Mouse (Mus musculus): ENCODE data around the gene Hao2. TPM values are rescaled to one million over a fixed set of nuclear protein-coding genes. Genes with fewer than 3 reads are reported as not detected.

The Hao2 gene
- polyA plus RNA-seq, 1 experiment, result not detected

DNA sequence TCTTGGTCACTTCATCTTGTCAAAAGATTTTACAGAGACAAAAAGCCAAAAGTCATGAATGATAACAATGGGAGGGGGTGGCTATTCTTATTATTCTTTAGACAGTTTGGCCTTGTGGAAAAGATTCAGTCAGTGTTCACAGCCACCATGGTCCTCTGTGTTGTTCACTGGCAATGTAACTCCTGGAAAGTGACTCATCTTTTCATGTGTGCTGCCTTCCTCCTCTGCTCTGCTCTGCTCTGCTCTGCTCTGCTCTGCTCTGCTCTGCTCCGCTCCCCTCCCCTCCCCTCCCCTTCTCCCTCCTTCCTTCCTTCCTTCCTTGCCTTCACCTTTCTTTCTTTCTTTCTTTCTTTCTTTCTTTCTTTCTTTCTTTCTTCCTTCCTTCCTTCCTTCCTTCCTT, 24.2 kb upstream of the Hao2 start:
- TF ChIP-seq CTCF (IDR thresholded peaks at IDR 0.05; ENCODE audit: extremely low read depth, insufficient read depth, low read length) (no peak), POLR2A (IDR thresholded peaks at IDR 0.05; ENCODE audit: extremely low read depth, insufficient read depth, low read length) (no peak)
- no peak overlapping the region for H3K27ac ChIP-seq (ENCODE audit: insufficient read depth, low read length)
- H3K4me3 ChIP-seq (ENCODE audit: insufficient read depth, low read length), result no peak overlapping the region
- H3K4me1 ChIP-seq (ENCODE audit: control insufficient read depth, insufficient read depth, low read length), result no peaks in the 10 kb centered on the region

DNA sequence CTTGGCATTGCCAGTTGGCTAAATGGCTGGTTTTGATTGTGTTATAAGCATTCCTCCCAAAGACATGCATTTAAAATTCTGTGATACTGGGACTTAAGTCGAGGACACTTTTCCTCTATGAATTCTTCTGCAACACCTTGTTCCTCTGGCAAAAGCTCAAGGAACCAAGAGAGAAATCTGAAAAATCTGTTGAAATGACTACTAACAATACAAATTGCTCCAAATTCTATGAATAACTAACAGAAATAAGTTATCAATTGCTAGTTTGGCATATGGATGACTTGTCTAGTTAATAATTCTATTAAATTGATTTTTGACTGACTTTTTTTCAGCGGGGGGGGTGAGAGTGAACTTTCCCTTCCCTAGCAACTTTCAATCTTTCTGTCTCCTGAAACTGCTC, 23.8 kb upstream of the Hao2 start:
- Histone ChIP-seq H3K4me1 (ENCODE audit: control insufficient read depth, insufficient read depth, low read length) (no peaks in the 10 kb centered on the region), H3K27ac (ENCODE audit: insufficient read depth, low read length) (no peak overlapping the region), H3K4me3 (ENCODE audit: insufficient read depth, low read length) (no peak overlapping the region)
- no peak for TF ChIP-seq POLR2A (IDR thresholded peaks at IDR 0.05; ENCODE audit: extremely low read depth, insufficient read depth, low read length)
- no peak for TF ChIP-seq CTCF (IDR thresholded peaks at IDR 0.05; ENCODE audit: extremely low read depth, insufficient read depth, low read length)

- no peak for TF ChIP-seq POLR2A (IDR thresholded peaks at IDR 0.05; ENCODE audit: extremely low read depth, insufficient read depth, low read length)
- peak; percentile 75 for TF ChIP-seq CTCF (IDR thresholded peaks at IDR 0.05; ENCODE audit: extremely low read depth, insufficient read depth, low read length)
- no peak overlapping the region for H3K4me3 ChIP-seq (ENCODE audit: insufficient read depth, low read length)
Observed at GRCm38 (mm10) chr3:98915659-98916058, 22.6 kb upstream of the Hao2 start.

DNA sequence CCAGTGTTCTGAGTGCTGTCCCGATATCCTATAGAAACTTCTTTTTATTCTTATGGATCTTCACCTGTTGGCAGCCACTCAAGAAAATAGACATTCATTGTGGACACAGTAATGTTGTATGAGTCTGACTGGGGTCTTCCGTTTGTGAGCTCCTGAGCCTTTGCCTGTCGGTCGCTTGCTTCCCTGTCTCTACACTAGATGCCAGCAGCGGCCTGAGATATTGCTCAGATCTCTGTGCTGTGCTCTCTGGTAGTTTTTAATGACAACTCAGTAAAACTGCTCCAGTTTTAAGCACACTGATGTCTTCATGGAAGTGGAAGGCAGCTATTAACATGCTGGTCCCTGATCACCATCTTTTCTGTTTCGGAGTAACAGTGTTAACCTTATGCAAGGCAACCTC, 20.6 kb upstream of the Hao2 start:
- TF ChIP-seq CTCF (IDR thresholded peaks at IDR 0.05; ENCODE audit: extremely low read depth, insufficient read depth, low read length), result 0 out of 2 replicates have a peak, but pooled peaks have one; percentile 6
- TF ChIP-seq POLR2A (IDR thresholded peaks at IDR 0.05; ENCODE audit: extremely low read depth, insufficient read depth, low read length), result no peak

More at GRCm38 (mm10) chr3:98915659-98916058, 22.6 kb upstream of the Hao2 start:
- Histone ChIP-seq H3K4me1 (ENCODE audit: control insufficient read depth, insufficient read depth, low read length) (no peaks in the 10 kb centered on the region), H3K27ac (ENCODE audit: insufficient read depth, low read length) (no peak overlapping the region)

GRCm38 (mm10) chr3:98897606-98898005, 4.6 kb upstream of the Hao2 start:
- TF ChIP-seq POLR2A (IDR thresholded peaks at IDR 0.05; ENCODE audit: extremely low read depth, insufficient read depth, low read length) (no peak), CTCF (IDR thresholded peaks at IDR 0.05; ENCODE audit: extremely low read depth, insufficient read depth, low read length) (no peak)
- Histone ChIP-seq H3K4me1 (ENCODE audit: control insufficient read depth, insufficient read depth, low read length) (no peaks in the 10 kb centered on the region), H3K27ac (ENCODE audit: insufficient read depth, low read length) (no peak overlapping the region), H3K4me3 (ENCODE audit: insufficient read depth, low read length) (no peak overlapping the region)

More for the DNA sequence above, 20.6 kb upstream of the Hao2 start:
- Histone ChIP-seq H3K4me3 (ENCODE audit: insufficient read depth, low read length) (no peak overlapping the region), H3K27ac (ENCODE audit: insufficient read depth, low read length) (no peak overlapping the region), H3K4me1 (ENCODE audit: control insufficient read depth, insufficient read depth, low read length) (no peaks in the 10 kb centered on the region)

GRCm38 (mm10) chr3:98895071-98895601, 2.1 kb upstream of the Hao2 start:
- no peak for TF ChIP-seq POLR2A (IDR thresholded peaks at IDR 0.05; ENCODE audit: extremely low read depth, insufficient read depth, low read length)
- TF ChIP-seq CTCF (IDR thresholded peaks at IDR 0.05; ENCODE audit: extremely low read depth, insufficient read depth, low read length), result peak; percentile 36; the same call in 1 of the 2 replicates
- Histone ChIP-seq H3K27ac (ENCODE audit: insufficient read depth, low read length) (no peak overlapping the region), H3K4me1 (ENCODE audit: control insufficient read depth, insufficient read depth, low read length) (no peaks in the 10 kb centered on the region), H3K4me3 (ENCODE audit: insufficient read depth, low read length) (no peak overlapping the region)

GRCm38 (mm10) chr3:98890430-98890829, 2.6 kb downstream of the Hao2 start:
- no peak overlapping the region for H3K4me3 ChIP-seq (ENCODE audit: insufficient read depth, low read length)

GRCm38 (mm10) chr3:98888206-98888605, 4.8 kb downstream of the Hao2 start:
- Histone ChIP-seq H3K4me3 (ENCODE audit: insufficient read depth, low read length) (no peak overlapping the region), H3K4me1 (ENCODE audit: control insufficient read depth, insufficient read depth, low read length) (no peaks in the 10 kb centered on the region), H3K27ac (ENCODE audit: insufficient read depth, low read length) (no peak overlapping the region)
- TF ChIP-seq CTCF (IDR thresholded peaks at IDR 0.05; ENCODE audit: extremely low read depth, insufficient read depth, low read length), result no peak
- TF ChIP-seq POLR2A (IDR thresholded peaks at IDR 0.05; ENCODE audit: extremely low read depth, insufficient read depth, low read length), result no peak

More at GRCm38 (mm10) chr3:98890430-98890829, 2.6 kb downstream of the Hao2 start:
- TF ChIP-seq CTCF (IDR thresholded peaks at IDR 0.05; ENCODE audit: extremely low read depth, insufficient read depth, low read length) (no peak), POLR2A (IDR thresholded peaks at IDR 0.05; ENCODE audit: extremely low read depth, insufficient read depth, low read length) (no peak)
- Histone ChIP-seq H3K27ac (ENCODE audit: insufficient read depth, low read length) (no peak overlapping the region), H3K4me1 (ENCODE audit: control insufficient read depth, insufficient read depth, low read length) (no peaks in the 10 kb centered on the region)

DNA sequence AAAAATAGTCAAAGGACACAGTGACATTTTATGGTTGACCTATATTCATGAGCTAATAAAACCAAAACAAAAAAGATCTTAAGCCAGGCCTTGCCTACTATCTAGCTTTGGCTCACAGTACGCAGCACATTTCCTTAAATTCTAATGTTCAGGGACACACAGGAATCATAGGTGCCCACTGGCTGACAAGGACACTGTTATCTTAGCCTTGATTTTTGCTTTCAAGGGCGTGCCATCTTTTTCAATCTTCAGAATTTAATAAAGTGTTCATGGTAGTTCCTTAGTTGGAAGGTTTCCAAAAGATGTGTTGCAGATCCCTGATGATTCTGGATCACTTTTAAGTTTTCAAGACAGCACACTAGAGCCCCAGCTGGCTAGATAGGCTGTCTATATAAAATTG, 12.2 kb downstream of the Hao2 start:
- TF ChIP-seq POLR2A (IDR thresholded peaks at IDR 0.05; ENCODE audit: extremely low read depth, insufficient read depth, low read length) (no peak), CTCF (IDR thresholded peaks at IDR 0.05; ENCODE audit: extremely low read depth, insufficient read depth, low read length) (no peak)
- no peak overlapping the region for H3K27ac ChIP-seq (ENCODE audit: insufficient read depth, low read length)
- H3K4me1 ChIP-seq (ENCODE audit: control insufficient read depth, insufficient read depth, low read length), result no peaks in the 10 kb centered on the region
- no peak overlapping the region for H3K4me3 ChIP-seq (ENCODE audit: insufficient read depth, low read length)

DNA sequence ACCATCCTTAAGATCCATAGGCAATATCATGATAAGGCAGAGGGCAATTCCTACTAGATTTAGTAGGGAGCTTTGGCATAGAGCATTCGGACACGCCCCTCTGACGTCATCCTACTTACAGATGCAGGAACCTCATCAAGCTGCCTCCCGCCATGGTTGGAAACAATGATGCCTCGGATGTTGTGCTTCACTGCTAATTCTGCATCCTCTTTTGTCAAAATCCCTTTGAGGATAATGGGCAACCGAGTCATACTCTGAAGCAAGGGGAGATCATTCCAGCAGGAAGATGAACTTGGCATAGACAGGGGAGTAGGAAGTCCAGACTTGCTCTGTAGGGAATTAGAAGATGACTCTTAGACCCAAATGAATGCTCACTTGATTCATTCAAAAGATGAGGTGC, 12.8 kb downstream of the Hao2 start:
- no peak for TF ChIP-seq CTCF (IDR thresholded peaks at IDR 0.05; ENCODE audit: extremely low read depth, insufficient read depth, low read length)
- no peak for TF ChIP-seq POLR2A (IDR thresholded peaks at IDR 0.05; ENCODE audit: extremely low read depth, insufficient read depth, low read length)
- Histone ChIP-seq H3K4me3 (ENCODE audit: insufficient read depth, low read length) (no peak overlapping the region), H3K4me1 (ENCODE audit: control insufficient read depth, insufficient read depth, low read length) (no peaks in the 10 kb centered on the region), H3K27ac (ENCODE audit: insufficient read depth, low read length) (no peak overlapping the region)
